Mouse (Mus musculus): ENCODE data around the gene Chrna9.

DNA sequence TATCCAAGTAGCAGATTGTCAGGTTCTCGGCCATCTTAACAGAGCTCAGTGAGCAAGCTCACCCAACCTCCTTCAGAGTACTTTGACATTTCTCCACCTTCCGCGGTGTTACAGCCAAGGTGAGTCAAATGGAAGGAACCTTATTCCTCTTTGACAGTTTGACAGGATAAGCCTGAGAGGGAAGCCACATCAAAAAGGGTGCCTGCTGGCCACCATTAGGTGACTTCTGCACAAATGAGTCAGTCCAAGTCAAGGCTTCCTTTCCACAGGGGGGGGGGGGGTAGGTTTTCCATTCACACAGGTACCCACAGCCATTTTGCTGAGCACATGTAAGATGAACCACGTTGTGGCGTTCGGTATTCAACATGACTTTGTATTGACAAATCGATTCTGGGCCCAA, 20.4 kb upstream of the Chrna9 start:
- TF ChIP-seq POLR2A (IDR thresholded peaks at IDR 0.05; ENCODE audit: borderline replicate concordance, low read depth, low read length) (no peak), CTCF (IDR thresholded peaks at IDR 0.05; ENCODE audit: low read depth, low read length) (no peak)

All from bone marrow macrophage, adult 2 months (primary cell).